Mouse (Mus musculus) megakaryocyte, embryonic 14.5 days (primary cell): ENCODE measurements around the gene Sv2c.

Experiments
- FLI1 ChIP-seq: IDR thresholded peaks from 2 replicates; pipeline ENCODE4 v1.6.1; 2012; ENCODE audit warnings: low read length, inconsistent platforms, mixed read lengths
- GATA1 ChIP-seq: IDR thresholded peaks from 3 replicates; pipeline ENCODE4 v1.6.1; 2012; ENCODE audit warnings: mixed read lengths, low read length, inconsistent platforms, borderline replicate concordance

DNA sequence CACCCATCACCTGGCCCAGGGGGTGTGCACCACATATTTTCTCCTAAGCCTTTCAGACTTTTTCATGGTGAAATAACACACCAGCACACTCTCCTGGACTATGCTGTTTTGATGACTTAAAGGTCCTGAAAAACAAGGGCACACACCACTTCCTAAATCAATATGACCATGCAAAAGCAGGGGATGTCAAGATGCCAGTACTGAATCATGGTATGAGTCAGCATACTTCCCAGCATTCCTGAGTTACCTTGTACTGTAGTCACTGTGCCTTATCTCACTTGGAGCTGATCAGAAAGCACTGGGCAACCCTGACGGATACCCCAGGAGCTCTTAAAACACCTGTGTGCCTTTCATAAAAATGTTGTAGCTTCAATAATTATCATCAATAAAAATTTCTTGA, 92.8 kb downstream of the Sv2c start:
- TF ChIP-seq GATA1 = no peak
- TF ChIP-seq FLI1 = no peak
